Mouse (Mus musculus): ENCODE results near the gene Pik3cg. TPM values are rescaled to one million over a fixed set of nuclear protein-coding genes. Genes with fewer than 3 reads are reported as not detected.

Gene Pik3cg
- total and polyA plus RNA-seq, 2 experiments, result 0.40 to 1.2 TPM

- no peaks in the 10 kb centered on the region for H3K36me3 ChIP-seq (ENCODE audit: control insufficient read depth, insufficient read depth, low read length)
- H3K27ac ChIP-seq (replicated peaks; ENCODE audit: insufficient read depth, low read depth, low read length), result no peak overlapping the region
- H3K4me1 ChIP-seq (ENCODE audit: control insufficient read depth, insufficient read depth, low read length), result no peaks in the 10 kb centered on the region
- H3K79me2 ChIP-seq (ENCODE audit: control insufficient read depth, insufficient read depth, low read length), result no peaks in the 10 kb centered on the region
- TF ChIP-seq POLR2A (IDR thresholded peaks at IDR 0.05; ENCODE audit: extremely low read depth, insufficient read depth, low read length), result no peak
- TF ChIP-seq CTCF (IDR thresholded peaks at IDR 0.05; ENCODE audit: low read depth, low read length), result no peak
- H3K4me3 ChIP-seq (ENCODE audit: insufficient read depth, low read depth, low read length), result no peak overlapping the region
- no peak for DNase-seq (ENCODE audit: extremely low read depth, low read depth, low spot score)
- no peak overlapping the region for H3K9ac ChIP-seq (ENCODE audit: low read depth, low read length)
- 81% methylated on average over 2 of the region's 2 CpGs for WGBS
- no peaks in the 10 kb centered on the region for H3K27me3 ChIP-seq (ENCODE audit: control insufficient read depth, insufficient read depth, low read length)
Observed at GRCm38 (mm10) chr12:32127158-32127557, 81.3 kb downstream of the Pik3cg start.

GRCm38 (mm10) chr12:32124456-32124855 is 84.0 kb downstream of the Pik3cg start:
- no peaks in the 10 kb centered on the region for H3K79me2 ChIP-seq (ENCODE audit: control insufficient read depth, insufficient read depth, low read length)
- no peak overlapping the region for H3K9ac ChIP-seq (ENCODE audit: low read depth, low read length)
- DNase-seq (ENCODE audit: extremely low read depth, low read depth, low spot score), result no peak
- WGBS, result 89% methylated on average over 2 of the region's 2 CpGs
- H3K27ac ChIP-seq (replicated peaks; ENCODE audit: insufficient read depth, low read depth, low read length), result no peak overlapping the region
- H3K4me1 ChIP-seq (ENCODE audit: control insufficient read depth, insufficient read depth, low read length), result no peaks in the 10 kb centered on the region
- TF ChIP-seq POLR2A (IDR thresholded peaks at IDR 0.05; ENCODE audit: extremely low read depth, insufficient read depth, low read length) (no peak), CTCF (IDR thresholded peaks at IDR 0.05; ENCODE audit: low read depth, low read length) (no peak)
- no peak overlapping the region for H3K4me3 ChIP-seq (ENCODE audit: insufficient read depth, low read depth, low read length)
- no peaks in the 10 kb centered on the region for H3K27me3 ChIP-seq (ENCODE audit: control insufficient read depth, insufficient read depth, low read length)
- H3K36me3 ChIP-seq (ENCODE audit: control insufficient read depth, insufficient read depth, low read length), result no peaks in the 10 kb centered on the region

- TF ChIP-seq POLR2A (IDR thresholded peaks at IDR 0.05; ENCODE audit: extremely low read depth, insufficient read depth, low read length) (no peak), CTCF (IDR thresholded peaks at IDR 0.05; ENCODE audit: low read depth, low read length) (no peak)
- WGBS, result 77% methylated on average over 8 of the region's 8 CpGs
- Histone ChIP-seq H3K4me3 (ENCODE audit: insufficient read depth, low read depth, low read length) (no peak overlapping the region), H3K27me3 (ENCODE audit: control insufficient read depth, insufficient read depth, low read length) (no peaks in the 10 kb centered on the region), H3K36me3 (ENCODE audit: control insufficient read depth, insufficient read depth, low read length) (no peaks in the 10 kb centered on the region), H3K9ac (ENCODE audit: low read depth, low read length) (no peak overlapping the region), H3K27ac (replicated peaks; ENCODE audit: insufficient read depth, low read depth, low read length) (no peak overlapping the region), H3K4me1 (ENCODE audit: control insufficient read depth, insufficient read depth, low read length) (no peaks in the 10 kb centered on the region), H3K79me2 (ENCODE audit: control insufficient read depth, insufficient read depth, low read length) (no peaks in the 10 kb centered on the region)
- no peak for DNase-seq (ENCODE audit: extremely low read depth, low read depth, low spot score)
Observed at GRCm38 (mm10) chr12:32124030-32124429, 84.4 kb downstream of the Pik3cg start.

GRCm38 (mm10) chr12:32123559-32123958 is 84.9 kb downstream of the Pik3cg start:
- Histone ChIP-seq H3K27ac (replicated peaks; ENCODE audit: insufficient read depth, low read depth, low read length) (no peak overlapping the region), H3K27me3 (ENCODE audit: control insufficient read depth, insufficient read depth, low read length) (no peaks in the 10 kb centered on the region), H3K4me1 (ENCODE audit: control insufficient read depth, insufficient read depth, low read length) (no peaks in the 10 kb centered on the region), H3K36me3 (ENCODE audit: control insufficient read depth, insufficient read depth, low read length) (no peaks in the 10 kb centered on the region), H3K9ac (ENCODE audit: low read depth, low read length) (no peak overlapping the region), H3K4me3 (ENCODE audit: insufficient read depth, low read depth, low read length) (no peak overlapping the region), H3K79me2 (ENCODE audit: control insufficient read depth, insufficient read depth, low read length) (no peaks in the 10 kb centered on the region)
- DNase-seq (ENCODE audit: extremely low read depth, low read depth, low spot score), result peak; percentile 21
- TF ChIP-seq POLR2A (IDR thresholded peaks at IDR 0.05; ENCODE audit: extremely low read depth, insufficient read depth, low read length) (no peak), CTCF (IDR thresholded peaks at IDR 0.05; ENCODE audit: low read depth, low read length) (no peak)
- WGBS, result 49% methylated on average over 5 of the region's 5 CpGs

Other genes starting within 250 kb of the Pik3cg start
- 0.55 and 1.3 TPM in 2 replicates for gene Prkar2b, start 147.4 kb downstream of the Pik3cg start, total RNA-seq (2014; rRNA removed)
- 0.06 and 0.07 TPM in 2 replicates for gene Prkar2b, start 147.4 kb downstream of the Pik3cg start, polyA plus RNA-seq (2012; rRNA removed)
- 3.5 and 4.4 TPM in 2 replicates for gene Ccdc71l, start 170.0 kb upstream of the Pik3cg start, total RNA-seq (2014; rRNA removed)
- gene Ccdc71l, start 170.0 kb upstream of the Pik3cg start, polyA plus RNA-seq (2012; rRNA removed), result 2.9 and 3.2 TPM in 2 replicates

Measured in liver, adult 2 months (tissue).